Mouse (Mus musculus): ENCODE results near the gene Rpl5.
A peak's percentile ranks its signal among the peaks of the same experiment; 100 is the strongest.

Rpl5 gene

DNA sequence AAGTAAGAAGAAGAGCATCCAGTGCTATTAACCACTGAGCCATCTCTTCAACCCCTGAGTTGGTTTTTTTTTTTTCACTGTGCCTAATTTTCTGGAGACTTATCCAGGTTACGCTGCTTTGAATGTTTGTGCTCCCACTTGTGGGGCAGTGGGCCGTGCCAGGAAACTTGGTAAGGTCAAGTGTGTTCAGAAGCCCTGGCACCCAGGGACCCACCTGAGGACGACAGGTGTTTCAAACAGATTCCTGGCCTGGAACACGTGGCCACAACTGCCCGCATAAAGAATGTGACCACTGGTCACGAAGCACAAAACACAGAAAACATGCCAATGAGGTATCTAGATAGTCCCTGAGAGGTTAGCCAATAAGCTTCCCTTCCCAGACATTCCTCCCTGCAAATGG is 43.2 kb downstream of the Rpl5 start:
- no peak for DNase-seq

DNA sequence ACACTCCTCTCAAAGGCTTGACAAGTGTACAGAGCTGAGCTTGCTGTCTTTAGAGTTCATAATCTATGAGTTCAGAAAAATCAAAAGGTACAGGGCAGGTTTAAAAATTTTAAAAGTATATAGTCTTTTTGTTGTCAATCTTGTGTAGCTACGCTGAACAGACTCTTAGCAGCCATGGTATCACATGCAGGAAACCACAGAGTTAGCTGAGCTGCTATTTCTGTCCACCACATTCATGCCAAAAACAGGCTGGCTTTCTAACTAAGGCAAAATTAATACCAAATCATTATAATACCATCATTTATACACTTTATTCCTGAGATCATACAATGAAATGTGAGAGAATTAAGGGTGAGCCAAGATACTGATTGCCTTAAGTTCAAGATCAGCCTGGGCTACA is 46.2 kb downstream of the Rpl5 start:
- no peak for DNase-seq

DNA sequence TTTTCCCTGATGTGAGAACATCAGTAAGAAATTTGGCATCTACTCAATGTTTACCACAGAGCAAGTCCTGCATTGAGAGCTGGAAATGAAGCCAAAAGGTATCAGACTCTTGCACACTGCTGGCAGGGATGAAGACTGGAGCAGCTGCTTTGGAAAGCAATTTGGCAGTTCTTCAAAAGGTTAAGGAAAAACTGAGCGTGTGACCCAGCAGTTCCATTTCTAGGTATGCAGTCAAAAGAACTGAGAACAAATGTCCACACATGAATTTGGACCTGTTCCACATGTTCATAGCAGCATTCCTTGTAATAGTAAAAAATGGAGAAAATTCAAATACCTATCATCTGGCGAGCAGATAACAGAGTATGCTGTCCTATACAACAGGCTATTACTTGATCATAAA is 47.2 kb downstream of the Rpl5 start:
- DNase-seq = peak; percentile 37 to 49

DNA sequence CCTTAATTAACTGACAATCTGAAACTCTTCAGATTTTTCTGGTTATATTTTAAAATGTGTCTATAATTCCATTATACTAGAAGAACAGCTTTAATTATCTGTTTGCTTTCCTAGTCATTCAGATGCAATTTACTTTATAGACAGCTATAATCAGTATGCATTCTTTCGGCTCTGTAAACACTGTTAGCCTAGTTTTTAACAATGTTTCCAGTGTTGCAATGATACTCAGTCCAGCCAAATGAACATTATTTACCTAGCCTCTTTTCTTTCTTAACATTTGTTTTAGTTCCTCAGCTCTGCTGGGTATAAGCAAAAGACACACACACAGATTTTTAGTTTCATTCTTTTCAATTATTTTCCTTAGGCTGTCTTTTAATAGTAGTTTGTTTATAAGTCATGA is 48.6 kb downstream of the Rpl5 start:
- DNase-seq = no peak

DNA sequence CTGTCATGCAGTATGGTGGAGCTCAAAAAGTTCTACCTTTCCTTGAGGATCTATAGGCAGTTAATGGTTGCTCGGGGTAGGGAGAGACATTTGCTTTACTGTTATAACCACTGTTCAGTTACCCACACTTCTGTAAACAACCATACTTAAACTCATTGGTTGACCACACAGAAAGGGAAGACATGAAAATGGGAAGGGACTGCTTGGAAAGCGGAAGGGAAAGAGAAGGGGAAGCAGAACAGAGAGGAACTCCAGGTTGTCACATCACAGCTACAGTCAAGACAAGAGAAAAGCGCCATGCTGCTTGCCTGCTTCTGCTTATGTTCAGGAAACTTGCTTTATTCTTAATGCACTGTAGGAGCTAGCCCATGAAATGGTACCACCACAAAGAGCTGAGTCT is 49.3 kb downstream of the Rpl5 start:
- DNase-seq = no peak

DNA sequence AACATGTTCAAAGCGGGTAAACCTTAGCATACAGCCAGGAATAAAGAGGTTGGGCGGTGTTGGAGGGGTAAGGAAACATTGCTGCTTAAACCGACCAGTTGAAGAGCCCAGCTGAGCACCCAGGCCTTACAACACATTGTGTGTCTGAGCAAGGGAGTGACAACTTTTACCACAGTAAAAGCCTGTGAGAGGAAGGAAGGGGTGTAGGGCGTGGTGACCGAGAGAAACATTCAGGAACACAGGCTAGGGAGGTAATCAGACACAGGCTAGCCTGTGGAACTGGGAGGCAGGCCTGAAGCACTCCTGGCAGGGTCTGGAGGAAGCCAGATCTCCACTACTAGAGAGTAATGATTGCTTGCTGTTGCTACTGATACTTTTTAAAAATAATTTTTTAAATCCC is 50.3 kb downstream of the Rpl5 start:
- no peak for DNase-seq
